Mouse (Mus musculus): ENCODE measurements around the gene Znhit1. TPM values are rescaled to one million over a fixed set of nuclear protein-coding genes. Genes with fewer than 3 reads are reported as not detected.

Gene Znhit1
- 52.4 and 52.9 TPM in 2 replicates for polyA plus RNA-seq (2012; rRNA removed)

DNA sequence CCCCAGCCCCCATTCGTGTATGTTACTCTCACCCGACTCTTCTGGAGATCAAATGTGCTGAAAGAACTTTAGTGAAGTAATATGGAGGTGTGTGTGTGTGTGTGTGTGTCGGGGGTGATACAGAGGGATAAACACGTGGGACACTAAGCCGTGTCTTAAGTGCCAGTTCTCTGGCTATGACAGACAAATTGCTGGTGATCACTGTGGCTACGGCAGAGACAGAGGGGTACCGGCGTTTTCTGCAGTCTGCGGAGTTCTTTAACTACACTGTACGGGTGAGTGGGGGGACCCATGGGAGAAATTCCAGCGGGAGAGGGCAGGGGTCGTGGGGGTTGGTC, at the start of gene Znhit1:
Gene Znhit1 (minus strand): TSS at position 88 of the 338 bp plus-strand sequence.
- DNase-seq (ENCODE audit: low read depth): no peak

DNA sequence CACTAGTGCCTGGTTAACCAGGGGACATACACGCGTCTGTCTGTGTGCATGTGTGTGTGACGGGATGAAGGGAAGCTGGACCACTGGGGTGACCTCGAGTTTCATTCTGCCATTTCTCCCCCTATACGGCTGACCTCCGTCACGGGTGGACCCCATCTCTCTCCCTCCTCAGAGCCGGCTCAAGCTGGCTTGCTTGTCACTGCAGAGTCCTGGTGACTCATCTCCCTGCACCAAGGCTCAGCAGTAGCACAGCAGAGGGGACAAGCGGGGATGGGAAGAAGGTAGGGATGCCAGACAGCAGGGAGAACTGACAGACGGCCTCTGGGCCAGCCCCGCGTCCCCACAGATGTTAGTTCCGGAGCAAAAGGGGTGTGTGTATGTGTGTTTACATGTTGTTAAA, 48.4 kb upstream of the Znhit1 start:
- no peak for DNase-seq (ENCODE audit: low read depth)

DNA sequence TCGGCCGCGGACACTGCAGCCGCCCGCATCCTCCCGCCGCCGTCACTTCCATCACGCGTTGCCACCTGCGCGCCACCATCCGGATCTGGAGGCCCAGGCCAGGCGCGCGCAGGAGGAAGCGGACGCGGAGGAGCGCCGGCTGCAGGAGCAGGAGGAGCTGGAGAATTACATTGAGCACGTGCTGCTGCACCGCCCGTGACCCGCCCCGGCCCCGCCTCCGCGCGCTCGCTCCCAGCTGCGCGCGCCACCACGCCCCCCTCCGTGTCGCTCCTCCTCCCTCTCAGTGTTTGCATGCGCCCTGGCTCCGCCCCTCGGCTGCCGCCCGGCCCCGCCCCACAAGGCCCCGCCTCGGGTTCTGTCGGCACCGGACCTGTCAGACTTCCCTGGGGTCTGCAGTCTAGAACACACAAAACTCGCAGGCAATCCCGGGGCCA, 44.8 kb upstream of the Znhit1 start:
- DNase-seq (ENCODE audit: low read depth): no peak

DNA sequence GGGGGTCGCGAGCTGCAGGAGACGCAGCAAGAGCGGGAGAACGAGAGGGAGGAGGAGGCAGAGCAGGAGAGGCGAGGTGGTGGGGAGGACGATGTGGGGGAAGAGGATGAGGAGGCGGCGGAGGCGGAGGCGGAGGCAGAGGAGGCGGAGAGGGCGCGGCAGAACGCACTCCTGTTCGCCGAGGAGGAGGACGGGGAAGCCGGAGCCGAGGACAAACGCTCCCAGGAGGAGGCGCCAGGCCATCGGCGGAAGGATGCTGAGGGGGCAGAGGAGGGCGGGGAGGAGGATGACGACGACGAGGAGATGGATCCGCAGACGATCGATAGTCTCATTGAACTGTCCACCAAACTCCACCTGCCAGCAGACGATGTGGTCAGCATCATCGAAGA, 44.2 kb upstream of the Znhit1 start:
- no peak for DNase-seq (ENCODE audit: low read depth)

DNA sequence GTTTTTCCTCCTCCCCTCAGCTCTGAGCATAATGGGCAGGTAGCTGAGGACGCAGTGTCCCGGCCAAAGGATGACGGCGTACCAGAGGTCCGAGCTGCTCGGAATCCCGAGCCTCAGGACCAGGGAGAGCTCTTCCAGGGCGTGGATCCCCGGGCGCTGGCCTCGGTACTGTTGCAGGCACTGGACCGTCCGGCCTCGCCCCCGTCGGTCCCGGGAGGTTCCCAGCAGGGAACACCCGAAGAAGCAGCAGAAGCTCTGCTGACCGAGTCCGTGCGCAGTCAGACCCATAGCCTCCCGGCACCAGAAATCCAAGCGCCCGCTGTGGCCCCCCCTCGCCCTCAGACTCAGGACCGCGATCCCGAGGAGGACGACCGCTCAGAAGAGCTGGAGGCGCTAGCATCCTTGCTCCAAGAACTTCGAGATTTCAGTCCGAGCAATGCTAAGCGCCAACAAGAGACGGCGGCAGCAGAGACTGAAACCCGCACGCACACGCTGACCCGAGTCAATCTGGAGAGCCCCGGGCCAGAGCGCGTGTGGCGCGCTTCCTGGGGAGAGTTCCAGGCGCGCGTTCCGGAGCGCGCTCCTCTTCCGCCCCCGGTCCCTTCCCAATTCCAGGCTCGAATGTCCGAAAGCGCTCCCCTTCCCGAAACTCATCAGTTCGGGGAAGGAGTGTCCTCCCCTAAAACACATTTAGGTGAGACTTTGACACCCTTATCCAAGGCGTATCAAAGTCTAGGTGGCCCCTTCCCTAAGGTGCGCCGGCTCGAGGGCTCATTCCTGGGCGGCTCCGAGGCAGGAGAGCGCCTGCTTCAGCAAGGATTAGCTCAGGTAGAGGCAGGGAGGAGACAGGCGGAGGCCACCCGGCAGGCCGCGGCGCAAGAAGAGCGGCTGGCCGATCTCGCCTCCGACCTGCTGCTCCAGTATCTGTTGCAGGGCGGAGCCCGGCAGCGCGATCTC, 43.5 kb upstream of the Znhit1 start:
- no peak for DNase-seq (ENCODE audit: low read depth)

DNA sequence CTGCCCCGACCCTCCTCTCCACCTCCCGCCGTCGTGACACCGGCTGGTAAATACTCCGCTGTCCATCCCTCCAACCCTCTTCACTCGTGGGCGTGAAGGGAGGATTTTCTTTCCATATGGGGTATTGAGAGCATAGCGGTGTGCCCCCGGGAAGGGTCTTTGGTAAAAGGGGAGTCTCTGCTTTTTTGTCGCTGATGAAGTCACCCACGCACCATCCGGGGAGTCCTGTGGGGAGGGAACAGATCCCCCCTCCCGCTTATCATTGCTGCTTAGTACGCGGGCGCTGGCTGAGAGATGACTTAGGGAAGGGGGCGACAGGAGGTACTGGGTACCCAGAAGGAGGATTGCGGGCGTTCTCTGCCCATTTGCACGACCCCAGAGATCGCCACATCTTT, 42.6 kb upstream of the Znhit1 start:
- DNase-seq (ENCODE audit: low read depth): no peak

DNA sequence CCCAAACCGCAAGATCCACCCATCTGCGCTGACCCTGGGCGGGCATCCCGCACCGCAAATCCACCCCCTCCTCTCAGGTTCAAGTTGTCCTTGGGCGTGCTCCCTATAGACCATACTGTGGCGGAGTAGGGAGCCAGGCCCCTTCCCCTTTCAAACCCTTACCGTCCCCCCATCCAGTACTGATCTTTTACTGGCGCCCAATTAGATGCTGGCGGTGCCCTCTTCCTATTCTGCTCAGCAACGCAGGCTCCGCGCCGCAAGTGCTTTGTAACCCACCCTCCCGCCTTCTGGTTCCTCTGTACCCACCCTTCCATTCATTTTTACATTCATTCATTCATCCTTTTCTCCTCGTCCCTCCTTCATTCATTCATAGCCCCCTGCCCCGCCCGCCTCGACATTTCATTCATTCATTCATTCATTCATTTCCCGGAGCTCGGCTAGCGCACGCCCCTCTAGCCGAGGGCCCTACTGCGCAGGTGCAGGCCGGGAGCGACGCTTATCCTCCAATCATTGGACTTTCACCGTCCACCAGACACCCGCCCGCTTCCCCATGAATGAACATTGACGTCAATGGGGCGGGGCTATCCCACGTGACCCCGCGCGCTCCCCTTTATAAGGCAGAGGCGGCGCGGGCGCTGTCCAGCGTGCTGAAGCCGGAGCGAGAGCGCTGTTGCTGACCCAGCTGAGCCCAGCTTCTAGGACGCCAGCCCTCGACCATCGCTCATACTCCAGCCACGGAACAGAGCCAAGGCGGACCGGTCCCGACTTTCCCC, 42.0 kb upstream of the Znhit1 start:
- no peak for DNase-seq (ENCODE audit: low read depth)

DNA sequence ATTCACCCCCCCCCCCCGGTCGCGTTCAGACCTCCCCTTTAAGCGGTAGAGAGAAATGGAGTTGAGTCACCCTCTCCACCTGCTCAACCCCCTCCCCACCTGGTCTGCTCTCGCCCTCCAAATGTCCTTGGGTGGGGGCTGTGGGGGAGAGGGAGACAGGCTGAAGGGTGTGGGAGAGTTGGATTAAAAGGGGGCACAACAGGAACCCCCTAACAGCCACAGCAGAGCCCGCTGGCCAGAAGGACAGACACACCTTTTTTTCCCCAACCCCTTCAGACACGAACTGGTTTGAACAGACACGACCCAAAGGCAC, 41.4 kb upstream of the Znhit1 start:
- DNase-seq (ENCODE audit: low read depth): no peak

DNA sequence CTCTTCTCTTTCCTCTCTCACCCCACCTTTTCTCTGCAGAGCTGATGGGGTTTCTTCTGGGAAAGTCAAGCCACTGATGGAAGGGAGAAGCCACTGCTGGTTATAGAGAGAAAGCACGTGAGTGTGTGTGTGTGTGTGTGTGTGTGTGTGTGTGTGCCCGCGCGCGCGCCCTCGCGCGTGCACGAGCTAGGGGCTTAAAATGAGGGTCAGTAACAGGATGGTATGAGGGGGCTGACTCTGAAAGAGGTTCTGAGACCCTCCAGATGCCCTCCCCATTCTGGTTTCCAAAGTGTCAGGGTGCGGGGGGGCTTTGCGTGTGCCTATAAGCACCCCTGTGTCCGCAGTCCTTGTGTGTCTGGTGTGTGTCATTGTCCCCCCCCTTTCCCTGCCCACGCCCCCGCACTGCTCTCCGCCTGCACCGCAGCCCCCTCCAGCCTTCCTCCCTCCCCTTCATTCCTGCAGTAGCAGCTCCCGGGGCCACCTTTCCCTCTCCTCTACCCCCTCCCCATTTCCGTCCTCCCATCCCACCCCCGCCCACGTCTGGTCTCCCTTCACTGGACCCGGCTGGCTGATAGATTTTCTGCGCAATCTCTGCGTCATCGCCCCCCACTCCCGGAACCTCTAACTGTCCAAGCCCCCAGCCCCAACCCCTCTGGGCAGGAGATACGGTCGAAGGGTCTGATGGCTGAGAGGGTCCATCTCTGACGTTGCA, 40.9 kb upstream of the Znhit1 start:
- no peak for DNase-seq (ENCODE audit: low read depth)

DNA sequence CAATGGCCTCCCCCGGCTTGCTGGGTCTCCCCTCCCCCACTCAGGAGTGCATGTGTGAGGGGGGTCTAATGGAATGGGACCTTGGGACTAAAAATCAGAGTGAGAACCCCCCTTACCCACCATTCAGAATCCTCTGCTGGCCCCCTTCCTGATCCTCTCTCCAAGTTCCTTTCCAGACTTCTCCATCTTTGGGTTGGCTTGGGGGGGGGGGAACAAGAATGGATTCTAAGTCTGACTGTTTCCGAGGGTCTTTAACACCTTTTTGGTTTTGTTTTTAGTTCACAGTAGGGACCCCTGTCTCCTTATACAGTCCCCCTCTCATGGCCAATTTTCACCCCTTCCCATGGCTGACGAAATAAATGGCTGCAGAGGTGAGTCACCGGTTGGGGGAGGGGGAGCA, 38.3 kb upstream of the Znhit1 start, which contains the start of gene Vgf:
Gene Vgf (plus strand): TSS at position 301 of the 400 bp plus-strand sequence.
- no peak for DNase-seq (ENCODE audit: low read depth)

DNA sequence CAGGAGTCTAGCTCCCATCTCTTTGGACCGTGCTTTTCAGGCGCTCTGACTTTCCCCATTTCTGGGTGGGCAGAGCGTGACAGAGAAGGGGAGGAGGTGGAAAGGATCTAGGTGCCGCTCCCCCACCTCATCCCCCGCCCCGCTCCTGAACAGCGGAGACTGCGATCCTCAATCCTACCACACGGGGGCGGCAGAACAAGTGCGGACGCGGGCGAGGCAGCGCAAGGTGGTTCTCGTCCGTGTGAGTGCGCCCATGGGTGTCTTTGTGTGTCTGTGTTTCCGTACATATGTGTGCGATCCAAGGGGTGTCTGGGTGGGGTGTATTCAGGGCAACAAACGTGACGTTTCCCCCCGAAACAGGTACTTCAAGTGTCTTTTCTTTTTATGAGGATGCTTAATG, 37.3 kb upstream of the Znhit1 start:
- DNase-seq (ENCODE audit: low read depth): no peak

DNA sequence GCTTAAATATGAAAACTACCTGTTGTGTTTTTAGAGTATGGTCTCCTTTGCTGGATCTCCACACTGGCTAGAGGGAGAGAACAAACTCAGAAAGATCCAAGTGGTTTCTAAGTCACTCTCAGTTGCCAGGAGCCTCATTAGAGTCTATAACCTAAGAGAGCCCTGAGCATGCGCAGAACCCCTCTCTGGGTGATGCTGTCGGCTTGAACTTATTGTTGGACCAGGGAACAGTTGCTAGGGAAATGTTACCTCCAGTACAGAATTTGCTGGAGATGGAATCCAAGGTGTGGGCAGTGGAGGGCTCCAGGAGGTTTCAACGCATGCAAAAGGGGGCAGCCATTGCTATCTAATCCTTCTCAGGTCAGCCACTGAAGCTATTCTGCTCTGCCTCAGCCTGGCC, 36.5 kb upstream of the Znhit1 start:
- DNase-seq (ENCODE audit: low read depth): no peak

DNA sequence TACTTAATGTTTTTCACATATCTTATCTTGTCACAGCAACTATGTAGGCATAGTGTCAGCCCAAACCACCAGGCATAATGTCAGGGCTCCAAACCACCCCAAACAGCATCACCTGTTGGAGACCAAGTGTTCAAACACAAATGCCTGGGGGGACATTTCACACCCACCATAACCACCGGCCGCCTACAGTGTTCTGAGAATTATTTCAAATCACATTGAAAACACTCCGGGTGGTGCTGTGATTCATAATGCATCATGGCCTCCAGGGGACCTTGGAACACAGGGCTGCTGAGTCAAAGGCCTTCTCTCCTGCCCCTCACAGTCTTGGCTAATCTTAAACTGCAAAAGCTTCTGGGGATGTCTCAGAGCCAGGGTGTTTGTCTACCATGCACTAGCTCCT, 28.1 kb upstream of the Znhit1 start:
- no peak for DNase-seq (ENCODE audit: low read depth)

DNA sequence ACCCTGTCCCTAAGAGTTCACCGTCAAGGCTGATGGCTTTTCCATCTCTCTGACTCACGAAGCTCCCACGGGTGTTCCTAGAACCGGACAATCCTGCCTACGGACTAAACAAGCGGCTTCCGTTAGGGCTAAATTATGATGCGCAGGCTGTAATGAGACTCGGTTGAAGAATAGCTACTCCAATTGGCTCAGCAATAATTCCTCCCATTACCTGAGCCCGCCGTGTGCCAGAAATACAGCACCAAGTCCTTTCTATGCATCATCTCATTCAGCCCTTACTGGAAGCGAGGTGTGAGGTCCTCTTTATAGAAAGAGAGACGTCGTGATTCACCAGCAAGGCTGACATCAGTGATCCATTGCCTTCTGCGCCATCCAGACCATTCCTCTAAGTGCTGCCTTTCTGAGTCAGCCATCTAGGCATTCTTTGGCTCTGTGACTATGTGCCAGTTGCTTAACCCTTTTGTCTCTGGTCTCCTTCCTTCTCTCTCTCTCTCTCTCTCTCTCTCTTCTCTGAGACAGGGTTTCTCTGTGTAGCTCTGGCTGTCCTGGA, 24.7 kb upstream of the Znhit1 start:
- DNase-seq (ENCODE audit: low read depth): no peak

DNA sequence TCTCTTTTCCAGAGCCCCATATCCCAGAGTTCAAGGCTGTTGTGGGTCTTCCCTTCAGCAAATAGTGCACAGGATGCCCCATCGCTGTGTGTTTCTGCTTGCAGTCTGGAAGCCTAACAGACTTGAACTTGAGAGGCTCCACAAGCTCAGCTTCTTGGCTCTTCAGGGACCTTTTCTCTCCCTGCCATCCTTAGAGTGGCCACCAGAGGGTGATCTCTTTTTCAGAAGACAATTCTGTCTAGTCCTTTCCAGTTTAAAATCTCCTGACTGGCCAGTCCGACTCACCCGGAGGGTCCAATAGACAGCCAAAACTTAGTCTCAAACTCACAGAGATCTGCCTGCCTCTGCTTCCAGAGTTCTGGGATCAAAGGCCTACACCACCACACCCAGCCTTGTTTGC, 22.2 kb upstream of the Znhit1 start:
- no peak for DNase-seq (ENCODE audit: low read depth)

DNA sequence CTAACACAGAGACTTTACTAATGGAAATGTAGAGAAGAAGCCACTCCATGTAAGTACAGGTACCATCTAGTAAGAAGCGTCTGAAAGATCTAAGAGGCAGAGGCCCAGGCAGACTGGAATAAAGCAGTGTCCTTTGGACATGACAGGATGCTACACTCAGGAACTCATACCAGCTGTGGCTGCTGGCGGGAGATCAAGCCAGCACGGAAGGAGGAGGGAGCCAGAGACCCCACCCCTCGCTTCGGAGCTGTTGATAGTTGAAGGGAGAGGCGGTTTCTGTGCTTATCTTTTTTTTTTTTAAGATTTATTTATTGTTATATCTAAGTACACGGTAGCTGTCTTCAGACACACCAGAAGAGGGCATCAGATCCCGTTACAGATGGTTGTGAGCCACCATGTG, 19.5 kb upstream of the Znhit1 start:
- DNase-seq (ENCODE audit: low read depth): no peak

DNA sequence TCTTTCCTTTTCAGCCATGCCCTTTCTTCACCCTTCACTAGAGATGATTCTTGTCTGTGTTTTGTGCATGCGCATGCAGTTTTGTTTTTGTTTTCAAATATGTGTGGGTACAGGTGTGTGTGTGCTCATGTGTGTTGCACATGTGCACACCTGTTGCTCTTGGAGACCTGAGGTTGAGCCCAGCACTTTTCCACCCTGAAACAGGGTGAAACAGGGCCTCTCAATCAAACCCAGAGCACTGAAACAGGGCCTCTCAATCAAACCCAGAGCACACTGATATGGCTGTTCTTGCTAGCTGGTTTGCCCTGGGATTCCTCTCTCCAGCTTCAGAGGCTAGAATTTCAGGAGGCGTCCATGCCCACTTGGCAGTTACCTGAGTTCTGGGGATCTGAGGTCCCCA, 12.8 kb upstream of the Znhit1 start:
- no peak for DNase-seq (ENCODE audit: low read depth)

DNA sequence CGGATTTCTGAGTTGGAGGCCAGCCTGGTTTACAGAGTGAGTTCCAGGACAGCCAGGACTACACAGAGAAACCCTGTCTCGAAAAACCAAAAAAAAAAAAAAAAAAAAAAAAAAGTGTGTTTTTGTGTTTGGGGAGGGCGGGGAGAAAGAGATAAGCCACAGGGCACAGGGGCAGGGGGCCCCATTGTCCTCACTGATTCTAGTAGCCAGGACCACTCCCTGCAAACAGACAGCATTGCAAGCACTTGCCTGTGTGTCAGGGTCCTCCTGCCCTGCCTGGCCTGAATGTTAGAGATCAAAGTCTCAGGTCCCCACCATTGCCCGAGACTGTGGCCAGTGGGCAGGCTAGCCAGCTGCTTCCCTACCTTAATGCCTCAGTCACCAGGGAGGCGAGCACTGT, 11.6 kb upstream of the Znhit1 start:
- DNase-seq (ENCODE audit: low read depth): no peak

DNA sequence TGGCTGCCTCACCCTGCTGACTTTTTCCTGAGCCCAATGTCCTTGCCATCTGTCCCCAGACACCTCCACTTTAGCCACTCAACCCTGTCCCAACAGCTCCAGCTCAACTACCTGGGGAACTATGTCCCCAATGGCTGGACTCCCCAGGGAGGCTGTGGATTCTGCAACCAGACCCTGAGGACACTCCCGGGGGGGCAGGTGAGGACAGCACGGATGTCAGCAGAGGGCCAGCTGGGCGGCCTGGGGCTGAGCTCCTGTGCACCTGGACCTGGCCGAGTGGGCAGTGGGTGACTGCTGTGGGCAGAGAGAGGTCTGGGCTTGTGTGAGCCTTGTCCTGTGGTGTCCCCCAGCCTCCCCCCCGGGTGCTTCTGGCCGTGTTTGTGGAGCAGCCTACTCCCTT, 2.0 kb upstream of the Znhit1 start:
- no peak for DNase-seq (ENCODE audit: low read depth)

DNA sequence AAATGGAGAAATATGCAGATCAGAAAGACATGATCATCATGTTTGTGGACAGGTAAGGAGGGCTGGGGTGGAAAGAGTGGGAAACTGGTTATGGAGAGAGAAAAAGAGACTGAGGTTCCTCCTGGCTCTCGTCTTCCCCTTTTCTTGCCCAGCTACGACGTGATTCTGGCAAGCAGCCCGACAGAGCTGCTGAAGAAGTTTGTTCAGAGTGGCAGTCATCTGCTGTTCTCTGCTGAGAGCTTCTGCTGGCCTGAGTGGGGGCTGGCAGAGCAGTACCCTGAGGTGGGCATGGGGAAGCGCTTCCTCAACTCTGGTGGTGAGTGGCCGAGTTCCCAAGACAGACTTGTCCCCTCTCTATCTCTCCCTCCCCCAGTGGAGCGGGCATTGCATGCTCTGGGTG, 599 bp upstream of the Znhit1 start:
- DNase-seq (ENCODE audit: low read depth): no peak

DNA sequence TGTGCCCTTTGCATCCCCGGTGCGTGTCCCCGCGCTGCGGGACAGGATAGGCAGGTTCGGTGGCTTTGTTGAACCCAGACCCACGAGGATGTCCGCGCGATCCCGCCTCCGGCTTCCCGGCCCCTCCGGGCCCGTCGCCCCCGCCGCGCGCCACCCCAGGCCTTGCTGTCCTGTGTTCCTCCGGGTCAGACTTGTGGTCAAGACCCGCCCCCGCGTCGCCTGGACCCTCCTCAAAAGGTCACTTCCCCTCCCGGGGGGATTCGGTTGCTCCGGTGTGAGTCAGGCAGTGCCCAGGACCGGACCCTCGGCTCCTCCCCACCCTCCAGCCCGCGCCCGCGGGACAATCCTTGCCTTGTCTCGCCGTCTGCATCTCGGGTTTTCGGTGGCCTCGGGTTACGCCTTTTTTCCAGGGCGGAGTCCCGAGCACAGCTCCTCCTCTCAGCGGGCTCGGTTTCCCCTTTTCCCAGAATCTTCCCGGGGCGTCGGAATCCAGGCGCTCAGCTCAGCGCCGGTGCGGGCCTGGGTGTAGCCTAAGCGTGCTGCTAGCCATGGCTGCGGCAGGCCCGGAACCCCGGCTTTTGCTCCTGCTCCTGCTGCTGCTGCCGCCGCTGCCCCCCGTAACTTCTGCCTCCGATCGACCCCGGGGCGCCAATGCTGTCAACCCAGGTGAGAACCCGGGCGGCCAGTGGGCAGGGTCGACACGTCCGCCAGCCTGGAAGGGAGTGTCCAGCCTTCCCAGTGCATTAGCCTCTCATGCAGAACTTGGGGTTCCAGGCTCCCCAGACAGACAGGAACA, 485 bp downstream of the Znhit1 start:
- DNase-seq (ENCODE audit: low read depth): no peak
